Mouse (Mus musculus): ENCODE data around the gene Gm9972. TPM values are rescaled to one million over a fixed set of nuclear protein-coding genes. Genes with fewer than 3 reads are reported as not detected.

Gene Gm9972
- polyA plus RNA-seq (2015; fragmentation: Nextera tagmentation; extraction: Ambion mirVana), result not detected in 2 replicates

GRCm38 (mm10) chr11:43035446-43035845 is at the start of gene Gm9972:
Gm9972 (plus strand) TSS chr11:43035746.
- H3K4me3 ChIP-seq (replicated peaks), result no peak within 1 kb of the TSS
- H3K4me2 ChIP-seq, result no peak within 1 kb of the TSS
- H3K27ac ChIP-seq (replicated peaks), result no peak within 1 kb of the TSS
- H3K4me1 ChIP-seq (replicated peaks), result no peaks in the 10 kb centered on the region
- H3K9ac ChIP-seq, result no peak within 1 kb of the TSS
- no peaks in the 10 kb centered on the region for H3K9me3 ChIP-seq (replicated peaks)
- ATAC-seq (ENCODE audit: insufficient read depth), result no peak
- H3K27me3 ChIP-seq, result no peaks in the 10 kb centered on the region
- no peaks in the 10 kb centered on the region for H3K36me3 ChIP-seq (replicated peaks)

- no peak overlapping the region for H3K9ac ChIP-seq
- no peaks in the 10 kb centered on the region for H3K36me3 ChIP-seq (replicated peaks)
- no peak overlapping the region for H3K27ac ChIP-seq (replicated peaks)
- no peak overlapping the region for H3K4me3 ChIP-seq (replicated peaks)
- ATAC-seq (ENCODE audit: insufficient read depth), result no peak
- no peak overlapping the region for H3K4me2 ChIP-seq
- no peaks in the 10 kb centered on the region for H3K9me3 ChIP-seq (replicated peaks)
- no peaks in the 10 kb centered on the region for H3K4me1 ChIP-seq (replicated peaks)
- WGBS (ENCODE audit: insufficient replicate concordance), result 23% methylated on average over 3 of the region's 3 CpGs
- H3K27me3 ChIP-seq, result no peaks in the 10 kb centered on the region
Measured at GRCm38 (mm10) chr11:42999188-42999587, 36.4 kb upstream of the Gm9972 start.

GRCm38 (mm10) chr11:43011941-43012340 is 23.6 kb upstream of the Gm9972 start:
- Histone ChIP-seq H3K27ac (replicated peaks) (no peak overlapping the region), H3K4me3 (replicated peaks) (no peak overlapping the region), H3K4me2 (no peak overlapping the region), H3K27me3 (no peaks in the 10 kb centered on the region), H3K4me1 (replicated peaks) (no peaks in the 10 kb centered on the region), H3K9me3 (replicated peaks) (no peaks in the 10 kb centered on the region), H3K36me3 (replicated peaks) (no peaks in the 10 kb centered on the region), H3K9ac (no peak overlapping the region)
- no peak for ATAC-seq (ENCODE audit: insufficient read depth)
- 51% methylated on average over 2 of the region's 2 CpGs for WGBS (ENCODE audit: insufficient replicate concordance)

GRCm38 (mm10) chr11:43012980-43013379 is 22.6 kb upstream of the Gm9972 start:
- Histone ChIP-seq H3K4me1 (replicated peaks) (no peaks in the 10 kb centered on the region), H3K9ac (no peak overlapping the region), H3K36me3 (replicated peaks) (no peaks in the 10 kb centered on the region), H3K4me2 (no peak overlapping the region), H3K9me3 (replicated peaks) (no peaks in the 10 kb centered on the region), H3K27ac (replicated peaks) (no peak overlapping the region), H3K27me3 (no peaks in the 10 kb centered on the region), H3K4me3 (replicated peaks) (no peak overlapping the region)
- ATAC-seq (ENCODE audit: insufficient read depth), result no peak
- 63% methylated on average over 4 of the region's 4 CpGs for WGBS (ENCODE audit: insufficient replicate concordance)

DNA sequence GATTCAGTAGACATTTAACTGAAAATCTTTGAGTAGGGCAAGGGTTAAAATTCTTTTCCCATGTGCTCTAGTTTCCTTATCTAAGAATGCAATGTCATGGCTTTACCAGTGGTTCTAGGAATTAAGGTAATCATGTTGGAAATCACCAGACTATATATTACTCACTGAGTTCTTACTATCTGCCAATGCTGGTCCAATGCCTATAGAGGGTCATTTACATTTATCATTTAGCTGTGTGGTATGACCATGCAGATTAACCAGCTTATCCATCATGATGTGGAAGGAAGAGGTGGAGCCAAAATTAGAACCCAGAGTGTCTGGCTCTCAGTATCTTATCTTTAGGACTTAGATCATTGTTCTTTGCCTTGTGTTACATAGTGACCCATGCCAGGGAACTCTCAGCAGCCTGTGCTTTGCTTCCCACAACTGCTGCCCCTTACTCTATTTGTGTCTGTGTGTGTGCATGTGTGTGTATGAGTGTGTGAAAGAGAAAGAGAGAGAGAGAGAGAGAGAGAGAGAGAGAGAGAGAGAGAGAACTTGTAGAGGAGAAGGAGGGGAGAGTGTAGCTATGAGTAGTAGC is 12.3 kb upstream of the Gm9972 start:
- no peak overlapping the region for H3K27ac ChIP-seq (replicated peaks)
- no peak overlapping the region for H3K4me2 ChIP-seq
- H3K27me3 ChIP-seq, result no peaks in the 10 kb centered on the region
- no peak overlapping the region for H3K4me3 ChIP-seq (replicated peaks)
- no peaks in the 10 kb centered on the region for H3K4me1 ChIP-seq (replicated peaks)
- H3K9ac ChIP-seq, result no peak overlapping the region
- H3K36me3 ChIP-seq (replicated peaks), result no peaks in the 10 kb centered on the region
- H3K9me3 ChIP-seq (replicated peaks), result no peaks in the 10 kb centered on the region
- no peak for ATAC-seq (ENCODE audit: insufficient read depth)

- 22% methylated on average over 1 of the region's 1 CpGs for WGBS (ENCODE audit: insufficient replicate concordance)
- Histone ChIP-seq H3K27me3 (no peaks in the 10 kb centered on the region), H3K4me3 (replicated peaks) (no peak overlapping the region), H3K4me2 (no peak overlapping the region), H3K36me3 (replicated peaks) (no peaks in the 10 kb centered on the region), H3K9ac (no peak overlapping the region), H3K4me1 (replicated peaks) (no peaks in the 10 kb centered on the region), H3K27ac (replicated peaks) (no peak overlapping the region), H3K9me3 (replicated peaks) (no peaks in the 10 kb centered on the region)
- ATAC-seq (ENCODE audit: insufficient read depth), result no peak
Measured at GRCm38 (mm10) chr11:43029813-43030212, 5.7 kb upstream of the Gm9972 start.

- Histone ChIP-seq H3K4me1 (replicated peaks) (no peaks in the 10 kb centered on the region), H3K36me3 (replicated peaks) (no peaks in the 10 kb centered on the region), H3K9me3 (replicated peaks) (no peaks in the 10 kb centered on the region), H3K27ac (replicated peaks) (no peak overlapping the region), H3K27me3 (no peaks in the 10 kb centered on the region), H3K9ac (no peak overlapping the region), H3K4me2 (no peak overlapping the region), H3K4me3 (replicated peaks) (no peak overlapping the region)
- 58% methylated on average over 4 of the region's 4 CpGs for WGBS (ENCODE audit: insufficient replicate concordance)
- no peak for ATAC-seq (ENCODE audit: insufficient read depth)
Measured at GRCm38 (mm10) chr11:43032141-43032540, 3.4 kb upstream of the Gm9972 start.

DNA sequence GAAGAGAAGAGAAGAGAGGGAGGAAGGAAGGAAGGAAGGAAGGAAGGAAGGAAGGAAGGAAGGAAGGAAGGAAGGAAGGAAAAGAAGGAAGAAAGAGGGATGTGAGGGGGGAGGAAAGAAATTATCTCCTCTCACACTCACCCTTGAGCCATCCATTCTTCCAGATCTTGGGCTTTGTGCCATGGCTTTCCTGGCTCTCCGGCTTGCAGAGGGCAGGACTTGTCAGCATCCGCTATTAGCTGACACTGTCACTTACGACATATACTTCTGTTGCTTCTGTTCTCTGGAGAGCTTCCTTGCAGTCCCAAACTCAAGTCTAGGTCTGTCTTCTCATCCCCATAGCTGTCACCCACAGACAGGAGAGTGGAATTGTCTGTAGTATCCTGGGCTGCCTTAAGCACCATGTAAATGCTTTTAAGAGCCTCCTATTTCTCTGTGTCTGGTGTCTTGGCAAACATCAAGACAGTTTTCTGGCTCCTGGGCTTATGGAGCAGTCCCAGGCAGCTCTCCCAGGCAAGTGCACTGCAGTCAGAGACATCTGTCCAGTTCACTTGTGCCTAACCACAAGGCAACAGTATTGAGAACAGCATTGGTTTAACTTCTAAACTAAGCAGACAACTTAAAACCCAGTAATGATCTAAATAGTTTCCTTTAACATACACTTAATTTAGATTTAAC is 10.5 kb downstream of the Gm9972 start:
- Histone ChIP-seq H3K4me3 (replicated peaks) (no peak overlapping the region), H3K36me3 (replicated peaks) (no peaks in the 10 kb centered on the region), H3K9me3 (replicated peaks) (no peaks in the 10 kb centered on the region), H3K9ac (no peak overlapping the region), H3K4me2 (no peak overlapping the region), H3K4me1 (replicated peaks) (no peaks in the 10 kb centered on the region), H3K27me3 (no peaks in the 10 kb centered on the region), H3K27ac (replicated peaks) (no peak overlapping the region)
- WGBS (ENCODE audit: insufficient replicate concordance), result 55% methylated on average over 3 of the region's 3 CpGs
- no peak for ATAC-seq (ENCODE audit: insufficient read depth)

DNA sequence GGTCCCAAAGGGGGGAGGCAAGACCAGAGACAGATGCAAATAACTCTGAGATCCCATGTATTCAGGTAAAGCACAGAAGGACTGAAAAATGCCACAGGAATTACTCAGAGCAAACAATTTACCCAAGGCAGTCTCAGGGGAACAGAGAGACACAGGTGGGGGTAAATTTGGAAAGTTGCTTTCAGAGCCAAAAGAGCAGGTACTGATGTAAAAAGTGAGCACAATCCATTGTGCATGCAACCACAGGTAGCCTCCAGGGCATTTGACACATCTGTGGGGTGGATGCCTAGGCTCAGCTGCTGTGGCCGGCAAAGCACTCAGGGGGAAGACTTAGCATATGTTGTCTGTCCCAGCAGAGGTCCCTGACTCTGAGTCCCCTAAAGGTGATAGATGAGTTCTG is 13.8 kb downstream of the Gm9972 start:
- 50% methylated on average over 1 of the region's 1 CpGs for WGBS (ENCODE audit: insufficient replicate concordance)
- no peaks in the 10 kb centered on the region for H3K9me3 ChIP-seq (replicated peaks)
- no peak overlapping the region for H3K27ac ChIP-seq (replicated peaks)
- H3K4me1 ChIP-seq (replicated peaks), result no peaks in the 10 kb centered on the region
- ATAC-seq (ENCODE audit: insufficient read depth), result no peak
- no peak overlapping the region for H3K4me2 ChIP-seq
- H3K36me3 ChIP-seq (replicated peaks), result no peaks in the 10 kb centered on the region
- H3K4me3 ChIP-seq (replicated peaks), result no peak overlapping the region
- no peak overlapping the region for H3K9ac ChIP-seq
- H3K27me3 ChIP-seq, result no peaks in the 10 kb centered on the region

GRCm38 (mm10) chr11:43054972-43055371 is 19.4 kb downstream of the Gm9972 start:
- Histone ChIP-seq H3K9ac (no peak overlapping the region), H3K36me3 (replicated peaks) (no peaks in the 10 kb centered on the region), H3K27ac (replicated peaks) (no peak overlapping the region), H3K9me3 (replicated peaks) (no peaks in the 10 kb centered on the region), H3K27me3 (no peaks in the 10 kb centered on the region), H3K4me2 (no peak overlapping the region), H3K4me1 (replicated peaks) (no peaks in the 10 kb centered on the region), H3K4me3 (replicated peaks) (no peak overlapping the region)
- 62% methylated on average over 5 of the region's 5 CpGs for WGBS (ENCODE audit: insufficient replicate concordance)
- ATAC-seq (ENCODE audit: insufficient read depth), result no peak

GRCm38 (mm10) chr11:43059437-43059970 is 24.0 kb downstream of the Gm9972 start:
- ATAC-seq (ENCODE audit: insufficient read depth), result no peak
- Histone ChIP-seq H3K9ac (no peak overlapping the region), H3K9me3 (replicated peaks) (no peaks in the 10 kb centered on the region), H3K4me1 (replicated peaks) (no peaks in the 10 kb centered on the region), H3K27me3 (no peaks in the 10 kb centered on the region), H3K4me3 (replicated peaks) (no peak overlapping the region), H3K4me2 (no peak overlapping the region), H3K36me3 (replicated peaks) (no peaks in the 10 kb centered on the region), H3K27ac (replicated peaks) (no peak overlapping the region)
- 25% methylated on average over 5 of the region's 5 CpGs for WGBS (ENCODE audit: insufficient replicate concordance)

GRCm38 (mm10) chr11:43062286-43062685 is 26.7 kb downstream of the Gm9972 start:
- no peaks in the 10 kb centered on the region for H3K36me3 ChIP-seq (replicated peaks)
- 56% methylated on average over 3 of the region's 3 CpGs for WGBS (ENCODE audit: insufficient replicate concordance)
- no peaks in the 10 kb centered on the region for H3K9me3 ChIP-seq (replicated peaks)
- no peaks in the 10 kb centered on the region for H3K4me1 ChIP-seq (replicated peaks)
- H3K9ac ChIP-seq, result no peak overlapping the region
- H3K4me3 ChIP-seq (replicated peaks), result no peak overlapping the region
- H3K27me3 ChIP-seq, result no peaks in the 10 kb centered on the region
- no peak overlapping the region for H3K27ac ChIP-seq (replicated peaks)
- ATAC-seq (ENCODE audit: insufficient read depth), result no peak
- H3K4me2 ChIP-seq, result no peak overlapping the region

Measured in liver, embryonic 15.5 days (tissue).